Mouse (Mus musculus): ENCODE results near the gene Gm17402.

- no peak for TF ChIP-seq POLR2A (IDR thresholded peaks at IDR 0.05; ENCODE audit: extremely low read depth, insufficient read depth, low read length)
- TF ChIP-seq CTCF (IDR thresholded peaks at IDR 0.05; ENCODE audit: extremely low read depth, insufficient read depth, low read length), result no peak
These were observed 22.2 kb downstream of the Gm17402 start for GRCm38 (mm10) chr3:67352763-67353149.
